Mouse (Mus musculus) embryonic facial prominence, embryonic 13.5 days (tissue): ENCODE results near the gene Asl. TPM values are rescaled to one million over a fixed set of nuclear protein-coding genes. Genes with fewer than 3 reads are reported as not detected.

Experiments
- ATAC-seq: fragments of 200-750 bp; cut with Nextera tagmentation; 2 replicates; pipeline ENCODE4 v1.8.0; 2017; ENCODE audit warnings: low read depth; ENCODE audit not compliant: insufficient number of reproducible peaks, insufficient read depth, low FRiP score, low TSS enrichment
- H3K27ac ChIP-seq: fragments of 300-500 bp; sonication (generic); 2 replicates; pipeline ENCODE4 v1.5.1; 2015; ENCODE audit warnings: moderate library complexity, mild to moderate bottlenecking, inconsistent platforms
- H3K27me3 ChIP-seq: fragments of 300-500 bp; sonication (generic); 2 replicates; pipeline ENCODE4 v1.6.1; 2015; ENCODE audit warnings: mild to moderate bottlenecking, inconsistent platforms
- H3K36me3 ChIP-seq: fragments of 300-500 bp; sonication (generic); 2 replicates; pipeline ENCODE4 v1.6.1; 2015; ENCODE audit warnings: mild to moderate bottlenecking, inconsistent platforms
- H3K4me1 ChIP-seq: fragments of 300-500 bp; sonication (generic); 2 replicates; pipeline ENCODE4 v1.6.1; 2015; ENCODE audit warnings: inconsistent platforms
- H3K4me2 ChIP-seq: fragments of 300-500 bp; sonication (generic); 2 replicates; pipeline ENCODE4 v1.6.1; 2015; ENCODE audit warnings: moderate library complexity, mild to moderate bottlenecking, inconsistent platforms
- H3K4me3 ChIP-seq: fragments of 300-500 bp; sonication (generic); 2 replicates; pipeline ENCODE4 v1.5.1; 2015; ENCODE audit warnings: mild to moderate bottlenecking, inconsistent platforms
- H3K9ac ChIP-seq: fragments of 300-500 bp; sonication (generic); 2 replicates; pipeline ENCODE4 v1.6.1; 2015; ENCODE audit warnings: mild to moderate bottlenecking, inconsistent platforms
- H3K9me3 ChIP-seq: fragments of 300-500 bp; sonication (generic); 2 replicates; pipeline ENCODE4 v1.6.1; 2016; ENCODE audit warnings: inconsistent platforms
- WGBS: fragments of 180-500 bp; shearing (Covaris S2); methylation state at CpG from one replicate; pipeline ENCODE4 v1.1.7; 2015; ENCODE audit warnings: mixed read lengths; 5-methylcytosine and 5-hydroxymethylcytosine counted together
- polyA plus RNA-seq: library from polyadenylated mRNA; unstranded; fragments of >200 nt; fragmentation: Nextera tagmentation; extraction: Ambion mirVana; gene quantifications from 2 replicates; pipeline ENCODE4 v1.2.1, GENCODE M21; 2015

The Asl gene
- polyA plus RNA-seq, 1 experiment from 2014 or later, result 21.8 TPM

GRCm38 (mm10) chr5:130059413-130060328, 30.6 kb upstream of the Asl start:
- Histone ChIP-seq H3K27me3 (no peaks in the 10 kb centered on the region), H3K27ac (no peak overlapping the region), H3K4me2 (no peak overlapping the region), H3K9ac (no peak overlapping the region), H3K4me1 (no peaks in the 10 kb centered on the region), H3K4me3 (no peak overlapping the region), H3K36me3 (peaks cover 44% of the 10 kb centered on the region), H3K9me3 (no peaks in the 10 kb centered on the region)
- 80% methylated on average over 12 of the region's 12 CpGs for WGBS
- no peak for ATAC-seq

- Histone ChIP-seq H3K27ac (no peak overlapping the region), H3K9ac (no peak overlapping the region), H3K4me1 (no peaks in the 10 kb centered on the region), H3K4me2 (no peak overlapping the region), H3K36me3 (peaks cover 53% of the 10 kb centered on the region), H3K9me3 (no peaks in the 10 kb centered on the region), H3K4me3 (no peak overlapping the region), H3K27me3 (no peaks in the 10 kb centered on the region)
- no peak for ATAC-seq
- WGBS, result 89% methylated on average over 2 of the region's 2 CpGs
Observed at GRCm38 (mm10) chr5:130056303-130056702, 27.3 kb upstream of the Asl start.

- Histone ChIP-seq H3K36me3 (peaks cover 55% of the 10 kb centered on the region), H3K4me3 (no peak overlapping the region), H3K27me3 (no peaks in the 10 kb centered on the region), H3K27ac (no peak overlapping the region), H3K4me1 (0 out of 2 replicates have a peak, but pooled peaks cover 1% of the 10 kb centered on the region), H3K9me3 (no peaks in the 10 kb centered on the region), H3K4me2 (no peak overlapping the region), H3K9ac (no peak overlapping the region)
- no peak for ATAC-seq
- 95% methylated on average over 4 of the region's 4 CpGs for WGBS
Observed at GRCm38 (mm10) chr5:130055688-130056087, 26.6 kb upstream of the Asl start.

- Histone ChIP-seq H3K36me3 (peaks cover 54% of the 10 kb centered on the region), H3K27me3 (no peaks in the 10 kb centered on the region), H3K4me1 (0 out of 2 replicates have a peak, but pooled peaks cover 5% of the 10 kb centered on the region), H3K9ac (no peak overlapping the region), H3K9me3 (no peaks in the 10 kb centered on the region), H3K4me3 (no peak overlapping the region), H3K27ac (no peak overlapping the region), H3K4me2 (no peak overlapping the region)
- no peak for ATAC-seq
- WGBS, result 93% methylated on average over 6 of the region's 6 CpGs
Observed at GRCm38 (mm10) chr5:130052955-130053354, 23.9 kb upstream of the Asl start.

- H3K36me3 ChIP-seq, result peaks cover 57% of the 10 kb centered on the region
- no peaks in the 10 kb centered on the region for H3K9me3 ChIP-seq
- H3K27ac ChIP-seq, result no peak overlapping the region
- H3K4me2 ChIP-seq, result no peak overlapping the region
- no peak overlapping the region for H3K4me3 ChIP-seq
- H3K4me1 ChIP-seq, result 0 out of 2 replicates have a peak, but pooled peaks cover 5% of the 10 kb centered on the region
- ATAC-seq, result no peak
- WGBS, result 73% methylated on average over 5 of the region's 5 CpGs
- H3K9ac ChIP-seq, result no peak overlapping the region
- no peaks in the 10 kb centered on the region for H3K27me3 ChIP-seq
Observed at GRCm38 (mm10) chr5:130052510-130052909, 23.5 kb upstream of the Asl start.

- Histone ChIP-seq H3K4me2 (no peak overlapping the region), H3K4me3 (no peak overlapping the region), H3K9ac (no peak overlapping the region), H3K36me3 (peaks cover 69% of the 10 kb centered on the region), H3K27me3 (no peaks in the 10 kb centered on the region), H3K4me1 (0 out of 2 replicates have a peak, but pooled peaks cover 5% of the 10 kb centered on the region), H3K27ac (no peak overlapping the region), H3K9me3 (no peaks in the 10 kb centered on the region)
- no peak for ATAC-seq
- WGBS, result 84% methylated on average over 15 of the region's 15 CpGs
Observed at GRCm38 (mm10) chr5:130051073-130051860, 22.2 kb upstream of the Asl start.

- Histone ChIP-seq H3K4me3 (no peak overlapping the region), H3K4me1 (0 out of 2 replicates have a peak, but pooled peaks cover 5% of the 10 kb centered on the region), H3K36me3 (peaks cover 74% of the 10 kb centered on the region), H3K4me2 (no peak overlapping the region), H3K27me3 (no peaks in the 10 kb centered on the region), H3K9ac (no peak overlapping the region), H3K9me3 (no peaks in the 10 kb centered on the region), H3K27ac (no peak overlapping the region)
- no peak for ATAC-seq
- WGBS, result 50% methylated on average over 6 of the region's 6 CpGs
Observed at GRCm38 (mm10) chr5:130050416-130050815, 21.4 kb upstream of the Asl start.

- Histone ChIP-seq H3K36me3 (peaks cover 75% of the 10 kb centered on the region), H3K27me3 (no peaks in the 10 kb centered on the region), H3K4me2 (no peak overlapping the region), H3K9me3 (no peaks in the 10 kb centered on the region), H3K4me1 (0 out of 2 replicates have a peak, but pooled peaks cover 5% of the 10 kb centered on the region), H3K4me3 (no peak overlapping the region), H3K27ac (no peak overlapping the region), H3K9ac (no peak overlapping the region)
- 87% methylated on average over 15 of the region's 15 CpGs for WGBS
- ATAC-seq, result no peak
Observed at GRCm38 (mm10) chr5:130048786-130049520, 19.9 kb upstream of the Asl start.

- H3K27ac ChIP-seq, result no peak overlapping the region
- peaks cover 78% of the 10 kb centered on the region for H3K36me3 ChIP-seq
- ATAC-seq, result no peak
- no peaks in the 10 kb centered on the region for H3K27me3 ChIP-seq
- H3K4me1 ChIP-seq, result 0 out of 2 replicates have a peak, but pooled peaks cover 5% of the 10 kb centered on the region
- H3K4me3 ChIP-seq, result no peak overlapping the region
- H3K9me3 ChIP-seq, result no peaks in the 10 kb centered on the region
- WGBS, result 87% methylated on average over 6 of the region's 6 CpGs
- no peak overlapping the region for H3K9ac ChIP-seq
- no peak overlapping the region for H3K4me2 ChIP-seq
Observed at GRCm38 (mm10) chr5:130047013-130047412, 18.0 kb upstream of the Asl start.

- no peak overlapping the region for H3K9ac ChIP-seq
- no peak overlapping the region for H3K4me2 ChIP-seq
- ATAC-seq, result no peak
- H3K27me3 ChIP-seq, result no peaks in the 10 kb centered on the region
- no peaks in the 10 kb centered on the region for H3K9me3 ChIP-seq
- WGBS, result 75% methylated on average over 10 of the region's 10 CpGs
- H3K27ac ChIP-seq, result no peak overlapping the region
- 0 out of 2 replicates have a peak, but pooled peaks cover 5% of the 10 kb centered on the region for H3K4me1 ChIP-seq
- peaks cover 81% of the 10 kb centered on the region for H3K36me3 ChIP-seq
- no peak overlapping the region for H3K4me3 ChIP-seq
Observed at GRCm38 (mm10) chr5:130046589-130046988, 17.5 kb upstream of the Asl start.

GRCm38 (mm10) chr5:130046100-130046499, 17.1 kb upstream of the Asl start:
- ATAC-seq, result no peak
- no peak overlapping the region for H3K27ac ChIP-seq

More at GRCm38 (mm10) chr5:130046100-130046499, 17.1 kb upstream of the Asl start:
- no peak overlapping the region for H3K4me3 ChIP-seq
- no peak overlapping the region for H3K4me2 ChIP-seq
- H3K4me1 ChIP-seq, result 0 out of 2 replicates have a peak, but pooled peaks cover 5% of the 10 kb centered on the region
- WGBS, result 86% methylated on average over 7 of the region's 7 CpGs
- H3K36me3 ChIP-seq, result peaks cover 81% of the 10 kb centered on the region
- H3K9ac ChIP-seq, result no peak overlapping the region
- no peaks in the 10 kb centered on the region for H3K27me3 ChIP-seq
- H3K9me3 ChIP-seq, result no peaks in the 10 kb centered on the region
